Mouse (Mus musculus): ENCODE measurements around the gene Dpp6. TPM values are rescaled to one million over a fixed set of nuclear protein-coding genes. Genes with fewer than 3 reads are reported as not detected.

Gene Dpp6
- under 1 TPM; 0.25 to 0.49 TPM for total RNA-seq (2021)
- long read RNA-seq, experiment 1, result 0 reads
- long read RNA-seq, experiment 2, result 0 reads

DNA sequence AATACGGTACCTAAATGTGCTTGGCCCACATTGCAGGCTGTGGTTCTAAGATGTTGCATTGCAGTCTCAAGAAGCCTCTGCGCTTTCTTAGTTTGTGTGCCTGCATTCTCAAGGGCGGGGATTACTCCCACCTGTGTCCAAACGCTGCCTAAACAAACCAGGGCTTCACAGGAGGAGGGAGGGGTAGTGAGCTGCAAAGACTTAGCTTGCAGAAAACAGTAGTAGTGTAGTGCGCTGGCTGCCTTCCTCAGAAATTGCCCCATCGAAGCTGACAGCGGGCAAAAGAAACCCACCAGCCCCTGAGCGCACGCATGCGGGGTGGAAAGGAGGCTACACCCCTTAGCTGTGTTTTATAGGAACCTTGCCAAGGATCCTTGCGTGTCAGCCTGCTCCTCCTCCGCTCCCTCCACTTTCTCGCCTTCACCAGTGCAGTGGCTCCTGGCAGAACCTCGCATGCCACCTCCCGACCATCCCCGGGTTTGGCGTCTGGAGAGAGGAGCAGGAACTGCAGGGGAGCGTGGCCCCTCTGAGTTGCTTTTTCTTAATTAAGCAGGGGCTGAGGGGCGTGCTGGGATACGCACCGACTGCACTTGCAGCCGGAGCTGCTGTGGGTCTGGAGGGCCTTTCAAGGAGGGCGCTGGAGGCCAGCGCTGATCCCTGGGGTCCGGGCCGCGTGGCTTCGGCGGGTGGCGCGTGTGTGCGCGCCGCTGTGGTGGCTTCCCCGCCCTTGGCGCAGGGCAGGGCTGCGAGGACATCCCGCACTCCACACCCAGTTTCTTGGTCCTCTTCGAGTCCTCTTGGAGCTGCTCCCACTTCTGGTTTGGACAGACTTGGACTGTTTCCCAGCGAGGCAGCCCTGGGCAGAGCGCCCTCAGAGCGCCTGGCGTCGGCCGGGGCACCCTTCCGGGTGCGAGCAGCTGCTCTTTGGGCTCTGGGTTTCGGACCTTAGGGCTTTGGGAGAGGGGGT is at the start of gene Dpp6:
TSS of gene Dpp6 (plus strand) at position 229 of the 967 bp plus-strand sequence.
- peak; percentile 2 to 8 for DNase-seq

DNA sequence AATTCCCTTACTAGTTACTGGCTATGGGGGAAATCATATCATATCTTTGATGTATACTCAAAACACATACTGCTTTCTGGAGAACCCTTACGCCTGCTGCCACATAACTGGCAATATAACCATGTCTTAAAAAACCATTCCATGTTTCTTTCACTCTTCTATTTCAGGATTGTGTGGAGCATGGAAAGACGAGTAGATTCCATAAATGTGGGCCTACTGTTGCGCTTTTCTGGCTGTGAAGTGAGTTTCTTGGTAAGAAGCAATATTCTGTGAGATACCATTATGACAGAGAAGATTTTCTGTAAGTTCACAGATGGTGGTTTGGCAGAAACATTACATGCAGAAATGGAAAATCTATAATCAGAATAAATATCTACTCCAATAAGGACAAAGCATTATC is 33.0 kb upstream of the Dpp6 start:
- DNase-seq, result no peak

DNA sequence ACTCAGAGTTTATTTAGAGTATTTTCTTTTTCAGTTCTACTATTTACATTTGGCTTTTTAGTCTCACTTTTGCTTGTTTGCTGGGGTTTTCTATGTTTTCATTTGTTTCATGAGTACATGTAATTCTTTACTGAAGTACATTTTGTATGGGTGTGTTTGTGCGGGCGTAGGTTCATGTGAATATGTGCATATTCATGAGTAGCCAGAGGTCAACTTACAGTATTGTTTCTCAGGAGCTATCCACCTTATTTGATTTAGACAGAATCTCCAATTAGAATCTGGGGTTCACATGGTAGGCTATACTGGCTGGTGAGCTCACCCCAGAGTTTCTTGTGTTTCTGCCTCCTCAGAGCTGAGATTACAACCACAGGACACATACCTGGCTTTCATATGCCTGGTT is 21.5 kb upstream of the Dpp6 start:
- no peak for DNase-seq

DNA sequence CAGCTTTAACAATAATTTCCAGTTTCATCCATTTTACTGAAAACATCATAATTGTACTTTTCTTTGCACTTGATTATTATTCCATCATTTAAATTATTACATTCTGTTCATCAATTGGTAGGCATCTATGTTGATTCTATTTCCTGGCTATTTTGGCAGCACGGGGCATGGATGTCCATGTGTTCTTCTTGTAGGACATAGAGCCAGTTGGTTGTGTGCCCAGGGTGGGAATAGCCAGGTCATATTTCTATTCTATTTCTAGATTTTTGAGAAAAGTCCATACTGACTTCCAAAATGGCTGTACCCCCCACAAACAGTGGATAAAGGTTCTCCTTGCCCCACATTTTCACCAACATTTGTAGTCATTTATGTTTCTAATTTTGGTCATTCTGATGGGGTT is 19.0 kb downstream of the Dpp6 start:
- no peak for DNase-seq

DNA sequence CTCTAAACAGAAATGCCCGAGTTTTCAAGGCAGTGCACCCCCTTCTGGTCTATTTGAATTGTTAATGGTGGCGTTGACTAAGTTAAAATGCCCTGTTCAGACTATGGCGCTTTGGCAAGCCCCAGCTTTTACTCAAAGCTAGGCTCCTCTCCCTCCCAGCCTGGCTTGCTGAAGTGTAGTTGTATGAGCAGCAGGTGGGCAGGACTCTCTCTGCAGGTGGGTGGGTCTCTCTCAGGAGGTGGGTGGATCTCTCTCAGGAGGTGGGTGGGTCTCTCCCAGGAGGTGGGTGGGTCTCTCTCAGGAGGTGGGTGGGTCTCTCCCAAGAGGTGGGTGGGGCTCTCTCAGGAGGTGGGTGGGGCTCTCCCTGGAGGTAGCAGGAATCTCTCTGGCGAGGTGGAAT is 24.1 kb downstream of the Dpp6 start:
- no peak for DNase-seq

DNA sequence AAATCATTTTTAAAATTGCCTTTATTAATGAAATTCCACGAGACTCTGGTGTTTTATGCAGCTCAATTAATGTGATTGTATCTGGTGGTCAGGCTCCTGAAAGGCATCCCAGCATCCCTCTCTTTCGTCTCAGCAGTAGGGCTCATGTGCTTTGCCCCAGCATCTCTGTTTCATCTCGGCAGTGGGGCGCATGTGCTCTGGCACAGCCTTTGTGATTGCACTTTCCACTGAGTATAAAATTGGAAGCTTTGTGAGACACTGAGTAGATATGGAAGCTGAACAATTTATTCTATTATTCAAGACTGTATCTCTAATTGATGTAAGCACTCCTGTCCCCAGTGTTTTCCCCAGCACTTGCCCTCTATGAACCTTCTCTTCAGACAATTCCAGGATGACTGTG is 37.7 kb downstream of the Dpp6 start:
- DNase-seq, result no peak

DNA sequence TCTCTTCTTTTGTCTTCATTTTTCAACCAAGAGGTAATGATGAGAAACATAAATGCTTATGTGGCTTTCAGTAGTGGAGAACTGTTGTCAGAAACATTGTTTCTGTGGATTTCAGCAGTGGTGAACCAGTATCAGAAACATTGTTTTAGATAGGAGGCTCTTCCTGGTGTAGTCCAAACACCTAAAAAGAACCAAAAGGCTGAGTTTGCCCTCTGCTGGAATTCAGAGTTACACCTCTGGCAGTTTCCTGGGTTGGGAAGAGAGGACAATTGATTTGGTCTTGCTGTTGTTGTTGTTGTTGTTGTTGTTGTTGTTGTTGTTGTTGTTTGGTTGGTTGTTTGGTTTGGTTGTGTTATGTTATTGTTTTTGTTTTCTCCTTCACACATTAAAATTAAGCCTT is 58.4 kb downstream of the Dpp6 start:
- no peak for DNase-seq

DNA sequence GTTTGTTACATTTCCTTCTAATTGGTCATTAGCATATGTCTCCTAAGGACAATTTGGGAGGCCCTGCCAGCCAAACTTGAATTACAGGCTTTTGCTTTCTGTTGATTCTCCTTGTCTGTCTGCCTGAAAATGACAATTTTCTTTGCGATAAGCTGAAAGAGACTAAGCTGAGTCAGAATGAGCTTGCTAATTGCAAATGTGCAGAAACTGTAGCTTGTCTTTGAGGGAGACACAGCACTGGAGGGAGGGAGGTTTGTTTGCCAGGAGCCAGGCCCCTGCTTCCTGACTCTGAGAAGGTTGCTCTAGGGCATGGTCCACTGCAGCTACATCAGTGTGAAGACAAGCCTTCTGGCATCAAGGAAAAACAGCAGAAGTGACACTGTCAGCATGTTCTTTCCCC is 70.5 kb downstream of the Dpp6 start:
- no peak for DNase-seq

DNA sequence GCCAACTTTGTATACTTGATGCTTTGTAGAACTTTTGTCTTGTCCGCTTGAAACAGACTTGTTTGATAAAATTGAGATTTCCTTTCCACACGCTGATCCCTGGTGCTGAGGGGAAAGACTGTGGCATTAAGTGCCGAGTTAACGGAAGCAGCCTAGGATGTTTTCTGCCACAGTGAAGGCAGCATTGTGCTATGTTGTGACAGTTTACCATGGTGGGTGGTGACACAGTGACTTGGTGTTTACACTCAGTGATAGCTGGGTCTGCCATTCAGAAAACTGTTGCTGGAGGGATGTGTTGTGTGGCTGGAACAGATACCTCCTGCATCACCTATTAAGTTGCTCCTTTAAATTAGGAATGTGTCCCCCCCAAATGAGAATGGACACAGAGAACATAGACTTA is 71.1 kb downstream of the Dpp6 start:
- no peak for DNase-seq

DNA sequence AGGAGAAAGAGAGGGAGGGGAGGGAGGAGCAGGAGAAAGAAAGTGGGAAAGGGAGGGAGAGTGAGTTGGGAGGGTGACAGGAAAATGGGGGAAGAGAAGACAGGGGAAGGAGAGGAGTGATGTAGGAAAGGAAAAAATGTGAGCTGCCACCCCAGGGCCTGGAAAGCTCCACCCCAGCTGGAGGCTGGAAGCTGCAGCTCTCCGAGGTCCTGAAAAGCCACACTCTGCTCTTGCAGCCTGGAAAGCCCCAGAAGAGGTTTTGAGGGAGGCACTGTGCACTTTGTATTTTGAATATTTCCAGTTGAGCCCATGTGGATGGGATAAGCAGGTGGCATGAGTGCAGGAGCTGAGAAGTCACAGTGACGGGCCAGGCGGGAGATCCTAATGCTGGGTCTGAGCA is 77.3 kb downstream of the Dpp6 start:
- peak in 1 of 2 experiments; percentile 1 for DNase-seq

DNA sequence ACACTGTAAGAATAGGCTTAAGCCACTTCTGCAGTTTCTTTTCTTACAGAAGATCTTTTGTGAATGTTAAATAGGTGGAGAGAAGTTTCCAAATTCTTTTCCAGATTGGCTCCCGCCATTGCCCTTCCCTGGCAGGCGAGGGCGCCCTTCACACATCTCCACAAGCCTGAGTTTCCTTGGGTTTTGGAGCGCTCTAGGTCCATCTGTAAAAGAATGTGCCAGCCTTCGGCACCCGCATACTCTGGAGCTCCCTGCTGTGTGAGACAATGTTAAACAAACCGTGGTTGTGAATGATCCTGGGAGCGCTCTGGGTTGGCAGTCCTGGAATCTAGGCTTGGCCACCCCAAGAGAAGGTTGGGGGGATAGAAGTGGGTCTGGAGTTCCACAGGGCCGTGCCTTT is 86.8 kb downstream of the Dpp6 start:
- DNase-seq, result no peak

DNA sequence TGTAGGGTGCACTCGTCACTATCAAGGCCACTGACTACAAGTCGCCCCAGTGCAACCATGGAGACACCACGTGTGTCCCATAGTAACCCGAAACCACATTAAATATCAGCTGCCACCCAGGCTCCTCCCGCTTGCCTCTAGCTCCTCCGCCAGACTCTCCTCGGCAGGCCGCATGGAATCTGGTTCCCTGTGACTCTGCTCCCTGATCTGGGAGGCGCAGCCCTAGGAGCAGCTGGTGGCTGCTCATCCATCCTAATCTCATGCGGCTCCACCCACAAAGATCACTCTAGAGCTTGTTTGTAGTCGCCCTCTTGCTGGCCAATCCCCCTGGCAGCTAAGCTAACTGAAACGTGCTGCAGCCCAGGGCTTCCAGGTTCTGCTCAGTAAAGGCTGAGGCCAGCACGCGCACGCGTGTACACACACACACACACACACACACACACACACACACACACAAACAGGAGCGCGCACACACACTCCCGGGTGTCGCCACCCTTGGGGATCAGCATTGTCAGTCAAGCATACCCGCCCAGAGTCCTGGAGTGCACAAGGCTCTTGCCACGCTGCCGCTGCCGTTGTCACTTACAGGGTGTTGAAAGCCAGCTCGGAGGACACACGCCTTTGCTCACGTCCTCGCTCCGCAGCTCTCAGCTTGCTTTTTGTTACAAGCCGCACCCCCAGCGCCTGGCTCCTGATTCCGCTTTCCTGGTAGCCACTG is 87.5 kb downstream of the Dpp6 start:
- peak; percentile 15 to 21 for DNase-seq

DNA sequence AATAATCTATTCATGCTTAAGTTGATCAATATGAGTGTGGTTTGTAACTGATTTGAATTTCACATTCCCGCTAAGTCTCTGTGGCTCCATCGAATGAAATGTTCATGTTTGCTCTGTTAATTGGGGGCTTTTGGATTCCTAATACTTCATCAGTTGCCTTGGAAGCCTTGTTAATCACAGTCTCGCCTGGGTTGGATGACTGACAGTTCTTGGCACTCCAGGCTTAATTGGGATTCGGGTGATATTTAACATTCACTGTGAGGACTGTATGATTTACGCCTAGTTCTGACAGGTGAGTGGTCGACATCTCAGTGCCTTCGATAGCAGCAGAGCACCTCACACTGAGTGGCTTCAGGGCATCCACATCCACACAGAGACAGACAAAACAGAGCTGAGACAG is 90.1 kb downstream of the Dpp6 start:
- DNase-seq, result no peak

DNA sequence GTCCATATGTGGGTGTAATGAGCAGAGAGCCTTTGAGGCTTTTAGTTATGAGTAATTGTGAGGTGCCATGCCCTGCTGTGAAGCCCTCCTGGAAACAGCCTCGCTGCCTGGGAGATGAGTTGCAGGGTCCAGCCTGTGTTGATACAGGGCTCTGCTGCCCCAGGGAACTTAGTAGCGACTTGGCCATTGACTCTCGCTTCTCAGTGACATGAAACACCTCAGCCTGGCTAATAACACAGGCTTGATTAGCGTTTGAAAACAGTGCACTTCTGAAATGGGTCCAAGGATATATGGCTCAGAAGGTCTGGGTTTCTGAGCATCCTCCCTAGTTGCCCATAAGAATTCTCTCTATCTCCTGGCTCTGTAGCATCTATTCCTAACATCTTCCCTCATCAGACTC is 91.6 kb downstream of the Dpp6 start:
- DNase-seq, result no peak

DNA sequence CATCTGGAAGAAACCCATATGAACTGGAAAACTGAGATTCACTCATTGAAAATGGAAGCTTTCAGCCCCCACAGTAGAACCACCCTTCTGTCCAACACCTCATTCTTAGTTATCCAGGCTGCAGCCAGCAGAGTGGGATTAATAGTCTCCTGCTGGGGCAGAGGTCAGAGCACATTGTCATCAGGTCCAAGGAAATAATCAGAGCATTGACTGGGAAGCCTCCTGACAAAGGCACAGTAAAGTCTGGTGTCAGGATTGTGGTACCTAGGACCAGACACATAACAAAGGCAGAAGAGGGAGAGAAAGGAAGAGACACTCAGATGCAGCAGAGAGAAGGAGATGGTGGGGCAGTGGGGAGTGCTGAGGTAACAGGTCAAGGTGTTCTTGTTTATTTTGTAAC is 93.3 kb downstream of the Dpp6 start:
- no peak for DNase-seq

DNA sequence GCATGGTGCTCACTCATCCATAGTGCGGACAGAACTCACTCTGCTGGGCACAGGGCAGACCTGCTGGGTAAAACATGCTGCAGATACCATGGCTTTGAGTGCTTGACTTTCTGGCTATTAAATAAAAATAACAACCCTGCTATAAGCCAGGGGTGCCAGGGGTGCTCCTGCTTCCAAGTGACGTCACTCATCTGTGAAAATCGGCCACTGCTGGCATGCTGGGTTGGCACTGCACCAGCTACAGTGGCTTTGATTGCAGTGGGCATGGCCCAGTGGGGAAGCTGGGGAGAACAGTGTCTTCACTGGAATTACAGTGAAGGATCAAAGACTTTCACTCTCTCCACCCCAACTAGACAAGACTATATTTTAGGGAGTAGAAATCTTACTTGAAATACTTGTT is 95.0 kb downstream of the Dpp6 start:
- no peak for DNase-seq

DNA sequence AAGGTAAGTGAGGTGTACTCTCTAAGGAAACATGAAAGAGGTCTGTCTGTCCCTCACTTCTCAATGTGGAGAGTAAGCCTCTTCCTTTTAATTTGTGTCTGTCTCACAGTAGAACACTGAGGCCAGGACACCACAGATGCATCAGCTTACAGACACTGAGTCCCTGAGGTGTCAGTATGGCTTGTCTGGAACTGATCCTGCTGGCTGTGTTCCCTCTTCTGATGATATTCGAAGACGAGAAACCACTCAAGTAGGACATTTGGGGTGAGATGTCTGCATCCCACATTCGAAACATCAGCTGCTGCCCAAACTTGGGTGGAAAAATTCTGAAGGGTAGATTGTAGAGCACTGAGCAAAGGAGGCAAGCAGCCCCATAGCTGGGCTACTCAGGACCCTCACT is 101.8 kb downstream of the Dpp6 start:
- DNase-seq, result no peak

DNA sequence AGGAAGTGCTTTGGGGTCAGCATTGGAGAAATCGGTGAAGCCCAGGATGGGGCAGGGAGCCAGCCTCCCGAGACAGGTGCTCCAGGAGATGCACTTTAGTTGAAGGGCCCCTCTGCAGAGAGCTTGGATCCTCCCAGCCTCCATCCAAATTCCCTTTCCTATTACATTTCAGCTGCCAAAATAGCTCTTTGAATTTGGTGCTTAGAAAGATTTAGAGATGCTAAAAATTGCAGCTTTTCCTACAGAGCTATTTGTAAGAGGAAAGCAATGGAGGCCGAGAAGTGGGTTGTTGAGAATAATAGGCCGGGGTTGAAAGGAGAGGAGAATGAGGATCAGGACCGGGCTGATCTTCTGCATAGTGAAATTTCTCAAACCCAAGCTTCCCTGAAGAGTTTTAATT is 107.5 kb downstream of the Dpp6 start:
- no peak for DNase-seq

DNA sequence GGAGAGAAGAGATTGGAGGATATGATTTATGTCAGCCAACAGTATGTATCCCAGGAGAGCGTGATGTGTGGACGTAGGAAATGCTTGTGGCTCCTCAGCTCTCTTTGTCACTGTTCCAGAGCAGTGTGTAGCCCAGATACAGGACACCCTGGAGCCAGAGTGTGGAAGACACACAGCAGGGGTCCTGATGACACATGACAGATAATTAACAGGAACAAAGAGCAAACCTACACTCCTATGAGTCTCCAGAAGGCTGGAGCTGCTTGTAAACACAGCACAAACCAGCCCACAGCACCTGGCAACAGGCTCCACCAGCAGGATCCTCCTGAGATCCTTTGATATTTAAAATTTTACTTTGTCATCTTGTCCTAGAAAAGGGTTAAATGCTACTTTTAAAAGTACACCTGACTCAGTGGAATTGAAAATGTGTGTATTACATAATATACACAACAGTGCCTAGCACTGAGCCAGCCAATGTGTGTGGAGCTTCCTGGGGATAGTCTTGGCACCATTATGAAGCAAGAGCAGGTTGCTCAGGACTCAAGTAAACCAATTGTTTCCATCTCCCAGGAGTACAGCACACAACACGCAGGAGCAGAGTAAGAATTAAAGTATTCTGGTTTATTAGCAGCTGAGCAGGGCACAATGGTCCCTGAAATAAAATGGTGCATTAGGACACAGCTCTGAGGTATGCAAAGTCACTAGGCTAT is 115.6 kb downstream of the Dpp6 start:
- no peak for DNase-seq

DNA sequence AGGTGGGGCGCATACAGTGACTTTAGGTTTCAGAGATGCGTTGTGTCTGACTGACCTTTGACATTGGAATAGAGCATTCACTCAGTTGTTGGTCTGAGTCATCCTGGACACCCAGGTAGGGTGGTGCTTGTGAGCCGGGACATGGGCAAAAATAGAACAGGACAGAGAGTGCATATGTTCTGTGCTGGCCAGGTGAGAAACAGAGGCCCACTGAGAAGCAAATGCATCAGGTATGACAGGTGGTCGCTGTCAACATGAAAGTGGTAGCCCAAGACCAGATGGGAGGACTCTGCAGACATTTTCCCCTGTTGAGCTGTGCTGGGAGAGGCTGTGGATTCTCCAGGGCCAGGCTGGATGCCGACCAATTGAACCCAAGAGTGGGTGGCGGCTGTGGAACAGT is 117.9 kb downstream of the Dpp6 start:
- no peak for DNase-seq

DNA sequence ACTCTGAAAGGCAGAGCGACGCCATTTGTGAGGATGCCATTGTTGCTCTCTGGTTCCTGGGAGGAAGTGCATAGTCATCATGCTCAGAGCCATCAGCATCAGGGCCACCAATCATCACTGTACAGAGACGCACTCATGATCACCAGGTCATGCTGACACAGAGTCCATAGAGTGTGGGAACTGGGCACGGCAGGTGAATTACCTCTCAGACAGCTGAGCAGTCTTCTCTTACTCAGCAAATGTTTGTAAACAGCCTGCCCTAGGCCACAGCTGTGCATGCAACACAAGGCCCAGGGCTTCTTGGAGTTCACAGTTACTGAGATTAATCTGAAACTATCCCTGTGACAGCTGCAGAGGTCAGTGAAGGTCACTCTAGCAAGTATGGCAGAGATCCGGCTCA is 124.5 kb downstream of the Dpp6 start:
- DNase-seq, result no peak

DNA sequence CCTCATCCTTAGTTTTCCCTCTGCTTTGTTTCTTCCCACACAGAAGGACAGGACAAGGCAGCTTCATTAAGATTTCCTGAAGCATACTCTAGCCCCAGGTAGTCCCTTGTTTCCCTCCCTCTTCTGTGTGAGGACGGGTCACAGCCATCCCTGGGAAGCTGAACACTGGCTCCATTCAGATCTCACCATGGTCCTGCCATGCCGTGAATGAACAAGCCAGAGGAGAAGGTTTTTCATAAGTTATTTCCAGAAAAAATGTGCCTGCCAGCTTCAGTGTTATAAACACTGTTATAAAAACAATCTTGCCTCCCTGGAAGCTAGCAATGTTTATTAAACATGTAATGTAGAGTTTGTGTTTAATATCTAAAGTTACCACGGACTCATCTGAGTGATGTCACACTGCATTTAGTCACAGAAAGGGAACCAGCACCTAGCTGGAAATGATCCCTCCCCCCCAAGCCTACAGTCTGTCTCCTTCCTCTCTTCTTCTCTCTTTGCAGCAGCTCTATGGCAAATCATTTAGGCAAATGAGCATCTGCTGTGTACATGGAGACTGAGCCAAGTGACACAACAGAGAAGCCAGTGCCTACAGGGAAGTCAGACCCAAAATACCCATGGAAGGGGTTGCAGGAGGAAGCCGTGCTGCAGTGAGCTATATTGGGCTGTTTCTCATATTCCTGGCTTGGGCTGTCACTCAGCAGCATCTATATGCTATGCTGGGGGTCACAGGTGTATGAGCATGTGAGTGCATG is 128.3 kb downstream of the Dpp6 start:
- no peak for DNase-seq
